Mouse (Mus musculus) embryonic fibroblast, embryonic 13.5 days (primary cell): Measurements from ENCODE around the gene Rhebl1.

Experiments
- CTCF ChIP-seq: IDR thresholded peaks from 2 replicates; pipeline ENCODE4 v1.5.1; 2011; ENCODE audit warnings: mild to moderate bottlenecking, control low read depth, low read length, moderate library complexity, borderline replicate concordance; ENCODE audit not compliant: insufficient read depth
- POLR2A ChIP-seq: IDR thresholded peaks from 2 replicates; pipeline ENCODE4 v1.6.1; 2011; ENCODE audit warnings: low read depth, mild to moderate bottlenecking, control low read depth, low read length, moderate library complexity

- TF ChIP-seq CTCF (no peak), POLR2A (no peak)
Measured at GRCm38 (mm10) chr15:98831684-98832035, 62.7 kb downstream of the Rhebl1 start.
